Comparison of ENCODE assay signal across 8 mouse cellular contexts in genomic region chr13:43595896-43596295, GRCm38 (mm10). TPM values are rescaled to one million over a fixed set of nuclear protein-coding genes. Genes with fewer than 3 reads are reported as not detected.
DNase-seq lines count a peak whose midpoint lies in the region; TF ChIP-seq lines count a peak whose summit lies in the region.

No protein-coding gene starts in this region.

- in situ Hi-C loops in ES-E14 (cut with MboI; ENCODE audit: low sequenced_read_pairs in 2 of 2, unreplicated experiment in 2 of 2), result loop anchor here (5.0 to 25.0 kb wide), 2 partner anchors 131 to 141 kb away; no protein-coding TSS in a partner anchor

- H3K4me1 ChIP-seq in ES-E14 (ENCODE audit: control insufficient read depth in 2 of 2, insufficient read depth in 2 of 2, low read length in 2 of 2, poor library complexity in 1 of 2), result peaks cover 2 to 3% of the 10 kb centered on the region in 2 experiments; a peak in 2 of 4 replicates
- H3K4me1 ChIP-seq in bone marrow macrophage, adult 2 months (ENCODE audit: control insufficient read depth, insufficient read depth, low read length), result no peaks in the 10 kb centered on the region
- no peaks in the 10 kb centered on the region; the same call in 1 of the 2 replicates for H3K4me1 ChIP-seq in embryonic fibroblast, embryonic 13.5 days (ENCODE audit: control insufficient read depth, insufficient read depth, low read length)

- no peak overlapping the region for H3K4me3 ChIP-seq in ES-E14 (ENCODE audit: insufficient read depth in 1 of 2, low read depth in 1 of 2, low read length in 2 of 2, poor library complexity in 1 of 2, severe bottlenecking in 1 of 2)
- no peak overlapping the region for H3K4me3 ChIP-seq in bone marrow macrophage, adult 2 months (ENCODE audit: insufficient read depth, low read length)
- no peak overlapping the region for H3K4me3 ChIP-seq in embryonic fibroblast, embryonic 13.5 days (ENCODE audit: insufficient read depth, low read length)

- no peaks in the 10 kb centered on the region for H3K36me3 ChIP-seq in ES-E14 (ENCODE audit: control insufficient read depth, insufficient read depth, low read length, poor library complexity, severe bottlenecking)

- peak; percentile 61 for DNase-seq in left cerebral cortex, postnatal 4 days
- DNase-seq in left cerebral cortex, postnatal 36 days (ENCODE audit: low spot score in 2 of 2), result no peak
- DNase-seq in ES-E14 (ENCODE audit: low read depth, low spot score), result no peak
- peak; percentile 56 to 69 for DNase-seq in kidney, postnatal 36 days
- peak; percentile 55 for DNase-seq in retina, adult 2 months (ENCODE audit: low read depth, low spot score)
- DNase-seq in left cerebral cortex, postnatal 10 days (ENCODE audit: extremely low spot score in 1 of 2, low spot score in 2 of 2), result no peak

- H3K9me3 ChIP-seq in ES-E14 (ENCODE audit: control insufficient read depth, insufficient read depth, low read depth, low read length), result no peaks in the 10 kb centered on the region

- no peak for TF ChIP-seq POLR2A in bone marrow macrophage, adult 2 months (IDR thresholded peaks at IDR 0.05; ENCODE audit: borderline replicate concordance, low read depth, low read length)
- TF ChIP-seq POLR2A in embryonic fibroblast, embryonic 13.5 days (IDR thresholded peaks at IDR 0.05; ENCODE audit: low read depth, low read length), result no peak

- peak; percentile 37; the same call in 1 of the 2 replicates for TF ChIP-seq CTCF in bone marrow macrophage, adult 2 months (IDR thresholded peaks at IDR 0.05; ENCODE audit: low read depth, low read length)
- peak; percentile 86 for TF ChIP-seq CTCF in embryonic fibroblast, embryonic 13.5 days (IDR thresholded peaks at IDR 0.05; ENCODE audit: borderline replicate concordance, insufficient read depth, low read length)

- H3K27ac ChIP-seq in ES-E14 (ENCODE audit: insufficient read depth, low read depth, low read length, poor library complexity, severe bottlenecking), result no peak overlapping the region
- H3K27ac ChIP-seq in bone marrow macrophage, adult 2 months (ENCODE audit: insufficient read depth, low read depth, low read length), result no peak overlapping the region
- H3K27ac ChIP-seq in embryonic fibroblast, embryonic 13.5 days (ENCODE audit: insufficient read depth, low read length), result no peak overlapping the region

- intact Hi-C loops in left cerebral cortex, postnatal 4 days (cut with DNase I), result loop anchor here (5.0 kb wide), 1 partner anchor 131 kb away; no protein-coding TSS in a partner anchor
- intact Hi-C loops in left cerebral cortex, postnatal 36 days (cut with DNase I), result loop anchor here (2.0 kb wide), 1 partner anchor 129 kb away; no protein-coding TSS in a partner anchor
- intact Hi-C loops in left cerebral cortex, postnatal 10 days (cut with DNase I), result loop anchor here (2.0 kb wide), 1 partner anchor 129 kb away; no protein-coding TSS in a partner anchor

- no peak overlapping the region for H3K9ac ChIP-seq in ES-E14 (ENCODE audit: insufficient read depth, low read depth, low read length, poor library complexity, severe bottlenecking)

TF ChIP-seq in ES-E14, 5 proteins besides CTCF, POLR2A, EP300 and RAD21:
- no peak for TF ChIP-seq ZNF384 (IDR thresholded peaks at IDR 0.05; ENCODE audit: low read depth, low read length)
- peak; percentile 96 for TF ChIP-seq ZC3H11A (IDR thresholded peaks at IDR 0.05; ENCODE audit: borderline replicate concordance, low read depth, low read length)

RNA-seq across cellular contexts. Expression of gene Rnf182, which starts 19.6 kb away (rescaled TPM):
- 10 to 100 TPM; 20.1 to 20.8 TPM for total RNA-seq in left cerebral cortex, postnatal 4 days (2021)
- 1 to 10 TPM; 7.1 to 8.4 TPM for total RNA-seq in left cerebral cortex, postnatal 36 days (2021)
- total RNA-seq in ES-E14 (2012; rRNA removed), result 0.05 and 0.22 TPM in 2 replicates
- not detected in 2 replicates for polyA plus RNA-seq in bone marrow macrophage, adult 2 months (2012; ENCODE audit: insufficient read depth, insufficient read length, missing spikeins)
- polyA plus RNA-seq in embryonic fibroblast, embryonic 13.5 days (2011; ENCODE audit: insufficient read length, low read depth, missing spikeins), result 0.47 TPM in 1 of 2 replicates, not detected in the other
- total RNA-seq in left cerebral cortex, postnatal 10 days (2021), result 1 to 10 TPM; 7.1 to 7.2 TPM

RNA-seq across cellular contexts. Expression of gene Mcur1, which starts 35.9 kb away (rescaled TPM):
- 1 to 10 TPM; 7.0 to 7.9 TPM for total RNA-seq in left cerebral cortex, postnatal 4 days (2021)
- 10 to 100 TPM; 14.9 to 18.5 TPM for total RNA-seq in left cerebral cortex, postnatal 36 days (2021)
- 2.0 and 2.5 TPM in 2 replicates for total RNA-seq in ES-E14 (2012; rRNA removed)
- 40.0 and 40.2 TPM in 2 replicates for polyA plus RNA-seq in bone marrow macrophage, adult 2 months (2012; ENCODE audit: insufficient read depth, insufficient read length, missing spikeins)
- 11.8 and 14.1 TPM in 2 replicates for polyA plus RNA-seq in embryonic fibroblast, embryonic 13.5 days (2011; ENCODE audit: insufficient read length, low read depth, missing spikeins)
- 10 to 100 TPM; 12.1 to 12.2 TPM for total RNA-seq in left cerebral cortex, postnatal 10 days (2021)

Comparison
In these comparisons a context has a peak if more than half of its experiments do, and no peak if none do; other contexts are left out.
1. DNase-seq: peak in left cerebral cortex, postnatal 4 days (single experiment), kidney, postnatal 36 days (2 of 2) and retina, adult 2 months (single experiment); none in left cerebral cortex, postnatal 36 days (0 of 2), ES-E14 (single experiment) and left cerebral cortex, postnatal 10 days (0 of 2).